Mouse (Mus musculus) C2C12 (cell line): ENCODE data around the gene Hvcn1.
"Not testable (repeated sequence)": the region's sequence is repeated elsewhere in the genome, so short reads cannot be mapped to it uniquely, and the experiment has no call there.

Source experiments
- CTCF ChIP-seq: IDR thresholded peaks from one replicate; pipeline ENCODE4 v1.5.1; 2011; ENCODE audit not compliant: control insufficient read depth, insufficient read depth, insufficient read length
- MAX ChIP-seq: IDR thresholded peaks from one replicate; pipeline ENCODE4 v1.6.1; 2011; ENCODE audit warnings: mild to moderate bottlenecking, control low read depth
- MYOD1 ChIP-seq: IDR thresholded peaks from one replicate; pipeline ENCODE4 v1.6.1; 2011; ENCODE audit warnings: low read depth; ENCODE audit not compliant: control insufficient read depth, insufficient read length

- TF ChIP-seq MYOD1, CTCF, MAX: not testable (repeated sequence)
Measured at GRCm38 (mm10) chr5:122184858-122185257, 21.7 kb upstream of the Hvcn1 start.
